Mouse (Mus musculus): ENCODE data around the gene Vmn1r95.
"Not testable (repeated sequence)": the region's sequence is repeated elsewhere in the genome, so short reads cannot be mapped to it uniquely, and the experiment has no call there.

The Vmn1r95 gene

DNA sequence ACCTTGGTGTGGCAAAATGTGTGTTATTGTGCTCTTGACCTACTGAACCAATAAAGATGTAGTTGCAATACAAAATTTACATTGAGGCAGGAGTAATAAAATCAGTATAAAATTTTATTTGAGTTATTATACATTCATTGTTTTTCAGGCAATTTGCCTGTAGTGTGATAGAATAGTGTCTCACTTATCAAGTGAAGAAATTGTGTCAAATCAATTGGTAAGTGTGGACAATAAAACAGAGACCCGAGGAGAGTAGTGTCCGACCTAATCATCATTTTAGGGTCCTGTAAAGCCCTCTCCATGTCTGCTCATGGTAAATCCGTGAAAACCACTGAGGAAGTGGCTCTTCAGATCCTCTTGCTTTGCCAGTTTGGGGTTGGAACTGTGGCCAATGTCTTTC lies at the start of gene Vmn1r95:
Gene Vmn1r95 (plus strand): TSS at position 301 of the 400 bp plus-strand sequence.
- DNase-seq (ENCODE audit: low spot score in 2 of 2): not testable (repeated sequence)

DNA sequence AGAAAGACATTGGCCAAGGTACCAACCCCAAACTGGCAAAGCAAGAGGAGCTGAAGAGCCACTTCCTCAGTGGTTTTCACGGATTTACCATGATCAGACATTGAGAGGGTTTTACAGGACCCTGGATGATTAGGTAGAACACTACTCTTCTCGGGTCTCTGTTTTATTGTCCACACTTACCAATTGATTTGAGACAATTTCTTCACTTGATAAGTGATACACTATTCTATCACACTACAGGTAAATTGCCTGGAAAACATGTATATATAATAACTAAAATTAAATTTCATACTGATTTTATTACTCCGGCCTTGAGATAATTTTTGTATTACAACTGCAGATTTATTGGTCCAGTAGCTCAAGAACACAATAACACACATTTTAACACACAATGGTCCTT lies 25.2 kb upstream of the Vmn1r95 start, which contains the start of gene Vmn1r94:
Gene Vmn1r94 (minus strand): TSS at position 101 of the 400 bp plus-strand sequence.
- DNase-seq (ENCODE audit: low spot score in 2 of 2): not testable (repeated sequence)

DNA sequence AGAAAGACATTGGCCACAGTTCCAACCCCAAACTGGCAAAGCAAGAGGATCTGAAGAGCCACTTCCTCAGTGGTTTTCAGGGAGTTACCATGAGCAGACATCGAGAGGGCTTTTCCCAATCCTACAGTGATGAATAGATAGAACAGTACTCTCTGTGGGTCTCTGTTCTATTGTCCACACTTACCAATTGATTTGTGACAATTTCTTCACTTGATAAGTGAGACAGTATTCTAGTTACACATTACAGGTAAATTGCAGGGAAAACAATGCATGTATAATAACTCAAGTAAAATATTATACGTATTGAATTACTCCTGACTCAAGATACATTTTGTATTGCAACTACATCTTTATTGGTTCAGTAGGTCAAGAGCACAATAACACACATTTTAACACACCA lies 12.0 kb downstream of the Vmn1r95 start, which contains the start of gene Gm6164:
Gene Gm6164 (minus strand): TSS at position 101 of the 400 bp plus-strand sequence.
- not testable (repeated sequence) for DNase-seq (ENCODE audit: low spot score in 2 of 2)

DNA sequence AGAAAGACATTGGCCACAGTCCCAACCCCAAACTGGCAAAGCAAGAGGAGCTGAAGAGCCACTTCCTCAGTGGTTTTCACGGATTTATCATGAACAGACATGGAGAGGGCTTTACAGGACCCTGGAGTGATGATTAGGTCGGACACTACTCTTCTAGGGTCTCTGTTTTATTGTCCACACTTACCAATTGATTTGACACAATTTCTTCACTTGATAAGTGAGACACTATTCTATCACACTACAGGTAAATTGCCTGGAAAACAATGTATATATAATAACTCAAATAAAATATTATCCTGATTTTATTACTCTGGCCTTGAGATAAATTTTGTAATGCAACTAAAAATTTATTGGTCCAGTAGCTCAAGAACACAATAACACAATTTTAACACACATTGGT lies 40.2 kb downstream of the Vmn1r95 start, which contains the start of gene Gm4498:
Gene Gm4498 (minus strand): TSS at position 101 of the 400 bp plus-strand sequence.
- DNase-seq (ENCODE audit: low spot score in 2 of 2): not testable (repeated sequence)
